Mouse (Mus musculus) neural tube, embryonic 14.5 days (tissue): ENCODE measurements around the gene Fbxl17. TPM values are rescaled to one million over a fixed set of nuclear protein-coding genes. Genes with fewer than 3 reads are reported as not detected.

Source experiments
- ATAC-seq: fragments of 200-750 bp; cut with Nextera tagmentation; 2 replicates; pipeline ENCODE4 v1.8.0; 2017; ENCODE audit warnings: low read depth, mild to moderate bottlenecking, moderate TSS enrichment, moderate library complexity
- H3K27ac ChIP-seq: fragments of 300-500 bp; sonication (generic); 2 replicates; pipeline ENCODE4 v1.5.1; 2014; ENCODE audit warnings: low read depth, mild to moderate bottlenecking, control low read depth, low read length, moderate library complexity, mixed read lengths
- H3K27me3 ChIP-seq: fragments of 300-500 bp; sonication (generic); 2 replicates; pipeline ENCODE4 v1.6.1; 2014; ENCODE audit warnings: low read length; ENCODE audit not compliant: control insufficient read depth, insufficient read depth
- H3K36me3 ChIP-seq: fragments of 300-500 bp; sonication (generic); 2 replicates; pipeline ENCODE4 v1.6.1; 2014; ENCODE audit warnings: low read length, mixed read lengths; ENCODE audit not compliant: control insufficient read depth, insufficient read depth
- H3K4me1 ChIP-seq: fragments of 300-500 bp; sonication (generic); 2 replicates; pipeline ENCODE4 v1.6.1; 2014; ENCODE audit warnings: low read length; ENCODE audit not compliant: control insufficient read depth, insufficient read depth
- H3K4me2 ChIP-seq: fragments of 300-500 bp; sonication (generic); 2 replicates; pipeline ENCODE4 v1.6.1; 2014; ENCODE audit warnings: mild to moderate bottlenecking, low read depth, low read length, control low read depth
- H3K4me3 ChIP-seq: fragments of 300-500 bp; sonication (generic); 2 replicates; pipeline ENCODE4 v1.5.1; 2014; ENCODE audit warnings: low read depth, low read length, control low read depth, mixed read lengths
- H3K9ac ChIP-seq: fragments of 300-500 bp; sonication (generic); replicated peaks from 2 replicates; pipeline ENCODE4 v1.6.1; 2014; ENCODE audit warnings: low read depth, mild to moderate bottlenecking, control low read depth, low read length, mixed read lengths
- H3K9me3 ChIP-seq: fragments of 300-500 bp; sonication (generic); 2 replicates; pipeline ENCODE4 v1.6.1; 2016; ENCODE audit warnings: low read length; ENCODE audit not compliant: control insufficient read depth
- WGBS: fragments of 180-500 bp; shearing (Covaris S2); extraction: QIAGEN DNeasy Blood & Tissue Kit; methylation state at CpG from one replicate; pipeline ENCODE4 v1.1.7; 2014; 5-methylcytosine and 5-hydroxymethylcytosine counted together
- polyA plus RNA-seq: library from polyadenylated mRNA; unstranded; fragments of >200 nt; fragmentation: Nextera tagmentation; extraction: Ambion mirVana; gene quantifications from 2 replicates; pipeline ENCODE4 v1.2.1, GENCODE M21; 2014

The Fbxl17 gene
- polyA plus RNA-seq, 1 experiment from 2014 or later: 17.4 TPM

DNA sequence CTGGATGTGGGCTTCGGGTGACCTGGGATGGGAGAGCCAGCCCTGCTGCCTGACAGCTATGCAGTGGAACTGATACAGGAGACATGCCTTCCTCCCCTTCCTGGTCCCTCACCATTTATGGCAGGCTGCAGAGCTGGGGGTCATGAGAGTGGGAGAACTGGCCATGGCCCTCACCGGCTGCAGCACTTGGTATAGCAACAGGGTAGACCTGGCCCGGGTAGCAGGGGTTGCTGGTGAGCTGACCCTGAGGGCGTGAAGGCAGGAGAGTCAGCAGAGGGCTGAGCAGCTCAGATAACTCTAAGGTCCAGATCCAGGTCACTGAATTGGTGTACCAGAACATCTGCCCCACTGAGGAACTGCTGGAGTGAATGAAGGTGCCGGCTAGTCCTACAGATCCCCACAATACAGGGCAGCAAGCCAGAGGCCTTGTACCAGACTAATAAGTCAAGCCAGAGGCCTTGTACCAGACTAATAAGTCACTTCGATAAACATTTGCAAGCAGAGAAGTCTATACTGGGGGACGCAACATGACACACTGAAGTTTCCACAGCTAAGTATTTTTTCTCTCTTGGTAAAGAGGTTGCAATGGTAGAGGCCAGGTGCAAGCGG lies 296.1 kb downstream of the Fbxl17 start:
- H3K4me1 ChIP-seq: no peaks in the 10 kb centered on the region
- H3K27me3 ChIP-seq: no peaks in the 10 kb centered on the region
- H3K36me3 ChIP-seq: no peaks in the 10 kb centered on the region
- H3K9me3 ChIP-seq: no peaks in the 10 kb centered on the region
- H3K9ac ChIP-seq: no peak overlapping the region
- no peak for ATAC-seq
- no peak overlapping the region for H3K4me2 ChIP-seq
- H3K27ac ChIP-seq: no peak overlapping the region
- WGBS: 88% methylated on average over 8 of the region's 8 CpGs
- H3K4me3 ChIP-seq: no peak overlapping the region

DNA sequence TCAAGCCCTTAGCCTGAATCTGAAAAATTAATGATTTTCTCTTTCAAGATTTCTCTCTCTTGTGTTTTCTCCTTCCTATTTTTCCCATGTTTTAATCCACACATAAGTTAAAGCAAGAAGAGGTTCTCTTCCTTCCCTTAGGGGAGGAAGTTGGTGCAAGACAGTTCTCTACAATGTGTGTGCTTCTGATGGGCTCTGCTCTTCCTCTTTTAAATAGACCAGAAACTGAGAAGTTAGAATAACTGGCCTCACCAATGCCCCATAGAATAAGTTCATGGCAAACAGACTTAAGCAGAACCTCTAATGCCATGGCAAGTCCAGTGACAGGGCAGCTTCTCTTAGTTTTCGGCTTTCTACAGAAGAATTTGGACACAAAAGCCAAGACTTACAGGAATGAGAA lies 301.1 kb downstream of the Fbxl17 start:
- H3K4me1 ChIP-seq: no peaks in the 10 kb centered on the region

DNA sequence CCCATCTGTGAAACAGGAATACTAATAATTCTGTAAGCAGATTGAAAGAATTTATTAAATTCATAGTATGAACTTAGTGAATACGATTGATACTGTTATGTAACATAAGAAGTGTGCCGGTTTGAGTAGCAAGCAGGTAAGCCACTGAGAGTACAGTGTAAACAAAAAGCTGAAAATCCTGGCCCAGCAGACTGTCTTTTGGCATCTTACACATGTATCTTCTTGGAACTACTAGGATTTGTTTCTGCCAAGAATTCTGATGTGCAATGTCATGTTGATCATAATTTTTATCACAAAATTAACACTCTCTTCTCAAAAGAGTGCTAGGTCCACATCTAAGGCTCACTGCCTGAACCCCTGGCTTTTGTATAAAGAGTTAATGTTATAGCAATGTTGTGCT lies 304.3 kb downstream of the Fbxl17 start:
- 94% methylated on average over 2 of the region's 2 CpGs for whole genome bisulfite sequencing
- no peak for ATAC-seq
- H3K27ac ChIP-seq: no peak overlapping the region
- H3K9me3 ChIP-seq: no peaks in the 10 kb centered on the region
- no peak overlapping the region for H3K4me3 ChIP-seq
- no peaks in the 10 kb centered on the region for H3K4me1 ChIP-seq
- no peak overlapping the region for H3K4me2 ChIP-seq
- H3K36me3 ChIP-seq: no peaks in the 10 kb centered on the region
- H3K27me3 ChIP-seq: no peaks in the 10 kb centered on the region
- no peak overlapping the region for H3K9ac ChIP-seq

More for the DNA sequence above, 301.1 kb downstream of the Fbxl17 start:
- H3K4me3 ChIP-seq: no peak overlapping the region
- H3K27me3 ChIP-seq: no peaks in the 10 kb centered on the region
- no peak overlapping the region for H3K9ac ChIP-seq
- no peak overlapping the region for H3K4me2 ChIP-seq
- no peak overlapping the region for H3K27ac ChIP-seq
- no peak for ATAC-seq
- no peaks in the 10 kb centered on the region for H3K9me3 ChIP-seq
- no peaks in the 10 kb centered on the region for H3K36me3 ChIP-seq
- WGBS: 100% methylated on average over 1 of the region's 1 CpGs

DNA sequence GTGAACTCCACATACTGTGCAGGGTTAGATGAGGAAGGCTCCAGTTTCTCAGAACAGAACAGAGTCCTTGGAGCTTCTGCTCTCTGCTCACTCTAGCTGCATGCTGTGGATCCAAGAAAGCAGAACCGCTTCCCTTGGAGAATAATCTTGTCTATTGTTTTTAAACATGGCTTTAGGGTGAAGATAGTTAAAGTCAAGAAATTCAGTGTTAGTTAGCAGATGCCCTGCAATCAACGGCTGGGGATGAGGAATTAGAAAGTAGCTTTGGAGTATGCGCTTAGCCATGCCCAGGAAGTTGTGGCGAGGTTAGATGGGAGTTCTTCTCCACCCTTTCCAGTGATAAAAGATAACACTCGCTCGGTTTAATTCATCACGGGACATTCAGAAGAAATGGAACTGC lies 306.6 kb downstream of the Fbxl17 start:
- no peak overlapping the region for H3K9ac ChIP-seq
- H3K4me2 ChIP-seq: no peak overlapping the region
- H3K36me3 ChIP-seq: no peaks in the 10 kb centered on the region
- no peak for ATAC-seq
- WGBS: 83% methylated on average over 7 of the region's 7 CpGs
- no peaks in the 10 kb centered on the region for H3K27me3 ChIP-seq
- no peak overlapping the region for H3K27ac ChIP-seq
- H3K4me1 ChIP-seq: no peaks in the 10 kb centered on the region
- no peak overlapping the region for H3K4me3 ChIP-seq
- H3K9me3 ChIP-seq: no peaks in the 10 kb centered on the region

DNA sequence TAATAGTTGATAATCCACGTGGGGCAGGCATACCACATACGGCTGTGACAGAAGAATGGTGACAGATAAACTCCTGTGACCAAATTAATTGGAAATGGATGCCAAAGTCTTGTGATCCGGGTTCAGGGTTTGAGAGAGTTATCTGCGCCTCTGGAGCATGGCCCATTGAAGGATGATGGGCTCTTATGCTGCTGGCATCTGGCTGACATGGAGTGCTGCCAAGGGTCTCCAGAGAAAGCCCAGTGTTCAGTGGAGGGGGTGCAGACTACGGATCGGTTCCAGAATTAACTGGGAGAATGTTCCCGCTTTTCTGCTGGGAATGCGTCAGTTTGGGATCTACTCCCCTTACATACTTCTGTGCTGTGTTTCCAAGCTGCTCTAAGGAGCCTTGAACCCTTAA lies 308.5 kb downstream of the Fbxl17 start:
- Histone ChIP-seq H3K27me3 (no peaks in the 10 kb centered on the region), H3K27ac (no peak overlapping the region), H3K9me3 (no peaks in the 10 kb centered on the region), H3K9ac (no peak overlapping the region), H3K4me3 (no peak overlapping the region), H3K36me3 (no peaks in the 10 kb centered on the region), H3K4me2 (no peak overlapping the region), H3K4me1 (no peaks in the 10 kb centered on the region)
- 54% methylated on average over 8 of the region's 8 CpGs for WGBS
- peak; percentile 56; the same call in 1 of the 2 replicates for ATAC-seq

DNA sequence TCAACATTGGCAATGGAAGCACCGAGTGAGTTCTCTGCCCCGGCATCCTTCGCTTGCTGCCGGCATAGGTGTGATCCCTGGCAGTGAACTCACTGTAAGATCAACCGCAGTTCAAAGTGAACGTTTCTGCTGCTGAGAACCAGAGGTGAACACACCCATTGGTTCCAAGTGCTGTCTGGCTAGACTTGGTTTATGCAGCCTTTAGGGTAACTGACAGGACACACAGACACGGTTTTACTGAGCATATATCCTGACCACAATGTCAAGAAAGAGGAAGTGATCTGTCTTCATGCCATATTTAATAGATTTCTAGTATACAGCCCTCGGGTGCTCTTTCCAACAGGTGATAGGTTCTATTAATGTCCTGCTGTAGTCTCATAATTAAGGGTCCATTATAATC lies 310.5 kb downstream of the Fbxl17 start:
- no peak for ATAC-seq
- WGBS: 81% methylated on average over 8 of the region's 8 CpGs
- Histone ChIP-seq H3K36me3 (no peaks in the 10 kb centered on the region), H3K27ac (no peak overlapping the region), H3K4me3 (no peak overlapping the region), H3K9ac (no peak overlapping the region), H3K9me3 (no peaks in the 10 kb centered on the region), H3K27me3 (no peaks in the 10 kb centered on the region), H3K4me1 (peaks cover 10% of the 10 kb centered on the region), H3K4me2 (no peak overlapping the region)

DNA sequence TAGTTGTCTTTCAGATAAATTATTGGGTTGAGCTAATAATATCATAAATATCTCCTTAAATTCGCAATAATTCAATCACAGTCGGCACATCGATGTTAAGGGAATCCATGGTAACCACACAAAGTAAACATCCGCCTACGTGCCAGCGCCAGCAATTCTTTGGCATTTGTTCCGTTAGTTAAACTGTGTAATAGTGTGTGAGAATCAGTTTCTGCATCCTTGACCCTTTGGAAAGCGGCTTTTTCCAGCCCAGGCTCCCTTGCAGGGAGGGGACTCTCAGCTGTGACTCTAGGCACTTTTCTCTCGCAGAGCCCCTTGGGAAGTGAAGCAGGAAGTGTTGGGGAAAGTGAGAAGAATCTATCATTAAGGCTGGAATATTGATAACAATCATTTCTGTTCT lies 314.3 kb downstream of the Fbxl17 start:
- 18% methylated on average over 9 of the region's 9 CpGs for whole genome bisulfite sequencing
- ATAC-seq: peak; percentile 65; the same call in 1 of the 2 replicates
- no peak overlapping the region for H3K4me2 ChIP-seq

DNA sequence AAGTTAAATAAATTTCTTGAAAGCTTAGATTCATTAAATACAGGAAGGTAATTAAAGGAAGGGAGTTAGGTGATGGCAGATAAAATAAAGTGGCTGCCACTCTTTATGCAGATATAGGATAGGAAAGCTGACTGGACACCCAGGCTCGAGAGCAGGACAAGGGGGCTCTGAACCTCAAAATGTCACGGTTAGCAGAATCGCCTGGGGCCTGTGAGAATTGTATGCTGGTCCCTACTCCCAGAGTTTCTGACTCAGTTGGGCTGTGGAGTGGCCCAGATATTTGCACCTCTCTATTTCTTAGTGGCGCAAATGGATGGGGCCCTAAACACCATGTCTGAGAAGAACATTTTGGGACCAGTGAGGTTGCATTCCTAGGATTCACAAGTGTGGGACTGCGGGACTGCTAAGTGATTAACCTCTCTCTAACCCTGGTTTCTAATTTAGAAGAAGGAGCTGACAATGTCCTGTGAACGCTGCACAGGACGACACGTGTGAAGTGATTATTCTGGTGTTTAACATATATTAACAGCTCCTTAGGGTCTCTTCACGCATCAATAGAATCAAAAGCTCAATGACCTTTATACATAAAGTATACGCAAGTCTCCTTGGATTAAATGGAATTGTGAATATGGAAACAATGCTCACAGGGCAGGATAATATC lies 314.8 kb downstream of the Fbxl17 start:
- Histone ChIP-seq H3K9me3 (no peaks in the 10 kb centered on the region), H3K36me3 (no peaks in the 10 kb centered on the region), H3K4me2 (no peak overlapping the region), H3K9ac (no peak overlapping the region), H3K27me3 (no peaks in the 10 kb centered on the region), H3K4me3 (no peak overlapping the region), H3K27ac (no peak overlapping the region), H3K4me1 (peaks cover 10% of the 10 kb centered on the region)
- ATAC-seq: peak; percentile 46; the same call in 1 of the 2 replicates
- 26% methylated on average over 10 of the region's 10 CpGs for WGBS

More for the DNA sequence above, 314.3 kb downstream of the Fbxl17 start:
- Histone ChIP-seq H3K4me3 (no peak overlapping the region), H3K9me3 (no peaks in the 10 kb centered on the region), H3K4me1 (peaks cover 10% of the 10 kb centered on the region), H3K36me3 (no peaks in the 10 kb centered on the region), H3K27ac (no peak overlapping the region), H3K9ac (no peak overlapping the region), H3K27me3 (no peaks in the 10 kb centered on the region)

DNA sequence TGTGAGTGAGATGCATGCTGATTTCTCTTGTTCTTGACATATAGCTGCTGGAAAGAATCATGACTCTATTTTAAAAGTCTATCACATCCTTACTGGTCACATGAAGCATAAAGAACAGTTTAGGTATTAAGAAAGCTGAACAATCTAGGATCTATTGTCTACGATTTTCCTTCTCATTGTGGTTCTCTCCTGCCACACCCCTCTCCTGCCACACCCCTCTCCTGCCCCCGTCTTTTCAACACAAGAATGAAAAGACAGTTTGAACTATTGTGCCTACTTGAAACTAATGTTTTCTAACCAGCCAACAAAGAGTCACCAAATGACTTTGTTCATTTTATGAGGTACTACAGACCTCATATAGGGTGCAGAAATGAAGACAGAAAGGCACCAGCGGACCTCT lies 316.4 kb downstream of the Fbxl17 start:
- H3K9ac ChIP-seq: no peak overlapping the region
- peaks cover 10% of the 10 kb centered on the region for H3K4me1 ChIP-seq
- no peaks in the 10 kb centered on the region for H3K9me3 ChIP-seq
- WGBS: 42% methylated on average over 3 of the region's 3 CpGs
- H3K4me2 ChIP-seq: no peak overlapping the region
- no peak overlapping the region for H3K27ac ChIP-seq
- H3K27me3 ChIP-seq: no peaks in the 10 kb centered on the region
- no peak overlapping the region for H3K4me3 ChIP-seq
- H3K36me3 ChIP-seq: no peaks in the 10 kb centered on the region
- no peak for ATAC-seq
